Comparison of ENCODE assay signal across 21 mouse cellular contexts in the genomic region with DNA sequence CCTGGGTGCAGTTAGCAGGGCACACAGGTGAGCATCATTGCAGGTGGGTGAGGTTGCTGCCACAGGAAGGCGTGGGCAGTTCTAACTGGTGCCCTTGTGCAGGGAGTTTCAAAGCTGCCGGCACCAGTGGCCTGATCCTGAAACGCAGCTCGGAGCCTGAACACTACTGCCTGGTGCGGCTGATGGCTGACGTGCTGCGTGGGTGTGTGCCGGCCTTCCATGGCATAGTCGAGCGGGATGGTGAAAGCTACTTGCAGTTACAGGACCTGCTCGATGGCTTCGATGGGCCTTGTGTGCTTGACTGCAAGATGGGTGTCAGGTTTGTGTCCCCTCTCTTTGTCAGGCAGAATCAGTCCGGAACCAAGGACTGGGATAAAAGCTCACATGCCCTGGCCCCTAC. TPM values are rescaled to one million over a fixed set of nuclear protein-coding genes. Genes with fewer than 3 reads are reported as not detected.
DNase-seq lines count a peak whose midpoint lies in the region; TF ChIP-seq lines count a peak whose summit lies in the region.
"Had no signal": no experiment of that assay in that cellular context is flagged by ENCODE, and none has a peak within 500 bp of the region (broad histone marks: within the 10 kb centered on the region; RNA-seq: fewer than 3 reads in every experiment).

No protein-coding gene starts in this region.

- no peak for TF ChIP-seq CTCF in layer of hippocampus, adult 2 months (conservative IDR thresholded peaks at IDR 0.05)
- TF ChIP-seq CTCF in left cerebral cortex, adult 2 months (IDR thresholded peaks at IDR 0.05) = no peak; the same call in 1 of the 2 replicates

- intact Hi-C loops in left cerebral cortex, adult 2 months (cut with DNase I) = loop anchor here (5.0 kb wide), 1 partner anchor 148 kb away; a partner anchor contains a TSS
- intact Hi-C loops in left cerebral cortex, postnatal 25 days (cut with DNase I) = no loop called here

- 0 out of 2 replicates have a peak overlapping the region, but pooled peaks have one; percentile 37 for H3K27ac ChIP-seq in layer of hippocampus, adult 2 months
- peak overlapping the region; percentile 36; the same call in 1 of the 2 replicates for H3K27ac ChIP-seq in left cerebral cortex, adult 2 months
- H3K27ac ChIP-seq: embryonic facial prominence, embryonic 13.5 days; embryonic facial prominence, embryonic 15.5 days; forebrain, embryonic 10.5 days; forebrain, embryonic 12.5 days had no signal

- DNase-seq in layer of hippocampus, adult 2 months (ENCODE audit: low spot score in 2 of 2) = peak in 1 of 2 experiments; percentile 32
- no peak for DNase-seq in layer of hippocampus, postnatal 14 days (ENCODE audit: low spot score in 2 of 2)
- peak in 1 of 2 experiments; percentile 45 for DNase-seq in left cerebral cortex, adult 2 months (ENCODE audit: extremely low spot score in 1 of 2, low spot score in 2 of 2)
- DNase-seq in left cerebral cortex, postnatal 25 days (ENCODE audit: low spot score in 2 of 2) = no peak
- DNase-seq in right cerebral cortex, adult 18-20 months = peak; percentile 52
- no peak for DNase-seq in right cerebral cortex, postnatal 14 days
- DNase-seq: adrenal gland, adult 8-10 months; adrenal gland, postnatal 14 days; adrenal gland, postnatal 36 days; B cell, adult 2 months; cerebellum, adult 11-12 months; cerebellum, adult 2 months; cerebellum, adult 9-10 months; cerebellum, postnatal 10 days; cerebellum, postnatal 25 days; embryo, embryonic 11 days had no signal

- H3K4me3 ChIP-seq in layer of hippocampus, adult 2 months = no peak overlapping the region; the same call in 1 of the 2 replicates
- H3K4me3 ChIP-seq in left cerebral cortex, adult 2 months = no peak overlapping the region
- H3K4me3 ChIP-seq: embryonic facial prominence, embryonic 13.5 days; embryonic facial prominence, embryonic 15.5 days; erythroblast, embryonic 14.5 days; forebrain, embryonic 10.5 days; forebrain, embryonic 12.5 days had no signal

RNA-seq across cellular contexts. Expression of a gene that starts 7.1 kb away (rescaled TPM):
- total RNA-seq in layer of hippocampus, adult 2 months (2021) = 100 to 1,000 TPM; 265 to 270 TPM
- total RNA-seq in layer of hippocampus, postnatal 14 days (2021) = 100 to 1,000 TPM; 186 to 204 TPM
- 100 to 1,000 TPM; 186 to 195 TPM for total RNA-seq in left cerebral cortex, adult 2 months (2021)
- 100 to 1,000 TPM; 188 to 208 TPM for total RNA-seq in left cerebral cortex, postnatal 25 days (2021)

RNA-seq across cellular contexts. Expression of a gene that starts 11.0 kb away (rescaled TPM):
- 10 to 100 TPM; 13.7 to 14.3 TPM for total RNA-seq in layer of hippocampus, adult 2 months (2021)
- total RNA-seq in layer of hippocampus, postnatal 14 days (2021) = 10 to 100 TPM in 1 of 2 experiments, 1 to 10 TPM in 1; 6.0 to 10.5 TPM
- 10 to 100 TPM; 22.5 to 25.0 TPM for total RNA-seq in left cerebral cortex, adult 2 months (2021)
- 10 to 100 TPM; 18.9 to 20.6 TPM for total RNA-seq in left cerebral cortex, postnatal 25 days (2021)

RNA-seq across cellular contexts. Expression of a gene that starts 38.1 kb away (rescaled TPM):
- total RNA-seq in layer of hippocampus, adult 2 months (2021) = 10 to 100 TPM; 18.6 to 19.6 TPM
- 10 to 100 TPM; 18.3 to 18.7 TPM for total RNA-seq in layer of hippocampus, postnatal 14 days (2021)
- 10 to 100 TPM; 18.6 to 19.5 TPM for total RNA-seq in left cerebral cortex, adult 2 months (2021)
- total RNA-seq in left cerebral cortex, postnatal 25 days (2021) = 10 to 100 TPM; 17.7 to 20.2 TPM

RNA-seq across cellular contexts. Expression of a gene that starts 48.3 kb away (rescaled TPM):
- total RNA-seq in layer of hippocampus, adult 2 months (2021) = 10 to 100 TPM; 75.5 to 80.8 TPM
- total RNA-seq in layer of hippocampus, postnatal 14 days (2021) = 10 to 100 TPM; 61.3 to 62.1 TPM
- total RNA-seq in left cerebral cortex, adult 2 months (2021) = 100 to 1,000 TPM; 203 to 208 TPM
- total RNA-seq in left cerebral cortex, postnatal 25 days (2021) = 100 to 1,000 TPM; 177 to 182 TPM
